Mouse (Mus musculus) myocyte (in vitro differentiated cells): ENCODE data around the gene Serpina3a.

Experiments used
- POLR2A ChIP-seq: IDR thresholded peaks from one replicate; pipeline ENCODE4 v1.6.1; 2011; ENCODE audit warnings: low read depth, mild to moderate bottlenecking, control low read depth, moderate library complexity; ENCODE audit not compliant: insufficient read length
- POLR2AphosphoS2 ChIP-seq: IDR thresholded peaks from one replicate; pipeline ENCODE4 v1.6.1; 2011; ENCODE audit warnings: low read depth, control low read depth; ENCODE audit not compliant: insufficient read length
- USF1 ChIP-seq: IDR thresholded peaks from one replicate; pipeline ENCODE4 v1.6.1; 2011; ENCODE audit warnings: low read depth, mild to moderate bottlenecking, control low read depth, moderate library complexity

- TF ChIP-seq POLR2A (no peak), POLR2AphosphoS2 (no peak), USF1 (no peak)
Measured at GRCm38 (mm10) chr12:104141506-104141905, 29.0 kb downstream of the Serpina3a start.
